Mouse (Mus musculus) neural tube, embryonic 12.5 days (tissue): ENCODE data around the gene Cks1brt. TPM values are rescaled to one million over a fixed set of nuclear protein-coding genes. Genes with fewer than 3 reads are reported as not detected.

Experiments
- ATAC-seq: fragments of 200-750 bp; cut with Nextera tagmentation; 2 replicates; pipeline ENCODE4 v1.8.0; 2017; ENCODE audit warnings: low read depth, mild to moderate bottlenecking, moderate TSS enrichment, moderate library complexity; ENCODE audit not compliant: low FRiP score
- H3K27ac ChIP-seq: fragments of 300-500 bp; sonication (generic); 2 replicates; pipeline ENCODE4 v1.5.1; 2016
- H3K27me3 ChIP-seq: fragments of 300-500 bp; sonication (generic); replicated peaks from 2 replicates; pipeline ENCODE4 v1.6.1; 2016; ENCODE audit warnings: mild to moderate bottlenecking
- H3K36me3 ChIP-seq: fragments of 300-500 bp; sonication (generic); 2 replicates; pipeline ENCODE4 v1.6.1; 2016; ENCODE audit warnings: mild to moderate bottlenecking
- H3K4me1 ChIP-seq: fragments of 300-500 bp; sonication (generic); 2 replicates; pipeline ENCODE4 v1.6.1; 2016
- H3K4me2 ChIP-seq: fragments of 300-500 bp; sonication (generic); replicated peaks from 2 replicates; pipeline ENCODE4 v1.6.1; 2016; ENCODE audit warnings: mild to moderate bottlenecking
- H3K4me3 ChIP-seq: fragments of 300-500 bp; sonication (generic); 2 replicates; pipeline ENCODE4 v1.5.1; 2016
- H3K9ac ChIP-seq: fragments of 300-500 bp; sonication (generic); 2 replicates; pipeline ENCODE4 v1.6.1; 2016; ENCODE audit warnings: mild to moderate bottlenecking
- H3K9me3 ChIP-seq: fragments of 300-500 bp; sonication (generic); 2 replicates; pipeline ENCODE4 v1.6.1; 2016; ENCODE audit warnings: mild to moderate bottlenecking
- WGBS: fragments of 180-500 bp; shearing (Covaris S2); methylation state at CpG from one replicate; pipeline ENCODE4 v1.1.7; 2016; 5-methylcytosine and 5-hydroxymethylcytosine counted together
- microRNA-seq: library from miRNA; unstranded; fragments of <30 nt; microRNA quantifications from one replicate; pipeline ENCODE4, GENCODE M21; 2017
- polyA plus RNA-seq: library from polyadenylated mRNA; unstranded; fragments of >200 nt; fragmentation: Nextera tagmentation; extraction: Ambion mirVana; gene quantifications from 2 replicates; pipeline ENCODE4 v1.2.1, GENCODE M21; 2016

Cks1brt gene
- polyA plus RNA-seq, 1 experiment from 2014 or later, result not detected

GRCm38 (mm10) chr8:85175892-85176291 lies 24.2 kb downstream of the Cks1brt start:
- Histone ChIP-seq H3K4me1 (0 out of 2 replicates have a peak, but pooled peaks cover 6% of the 10 kb centered on the region), H3K4me2 (no peak overlapping the region)
- 39% methylated on average over 7 of the region's 7 CpGs for WGBS

GRCm38 (mm10) chr8:85192346-85192745 lies 40.6 kb downstream of the Cks1brt start:
- Histone ChIP-seq H3K36me3 (no peaks in the 10 kb centered on the region), H3K27ac (no peak overlapping the region), H3K9me3 (no peaks in the 10 kb centered on the region), H3K27me3 (no peaks in the 10 kb centered on the region), H3K4me3 (no peak overlapping the region), H3K9ac (no peak overlapping the region), H3K4me2 (no peak overlapping the region), H3K4me1 (no peaks in the 10 kb centered on the region)
- ATAC-seq, result no peak
- WGBS, result 86% methylated on average over 1 of the region's 1 CpGs

More at GRCm38 (mm10) chr8:85175892-85176291, 24.2 kb downstream of the Cks1brt start:
- Histone ChIP-seq H3K27me3 (no peaks in the 10 kb centered on the region), H3K27ac (no peak overlapping the region), H3K9ac (no peak overlapping the region), H3K36me3 (no peaks in the 10 kb centered on the region), H3K4me3 (no peak overlapping the region), H3K9me3 (no peaks in the 10 kb centered on the region)
- 0 out of 2 replicates have a peak, but pooled peaks have one; percentile 50 for ATAC-seq

- Histone ChIP-seq H3K4me3 (no peak overlapping the region), H3K36me3 (no peaks in the 10 kb centered on the region), H3K4me1 (no peaks in the 10 kb centered on the region), H3K4me2 (no peak overlapping the region), H3K27ac (no peak overlapping the region), H3K27me3 (no peaks in the 10 kb centered on the region), H3K9me3 (no peaks in the 10 kb centered on the region), H3K9ac (no peak overlapping the region)
- WGBS, result 79% methylated on average over 4 of the region's 4 CpGs
- no peak for ATAC-seq
Measured at GRCm38 (mm10) chr8:85220220-85220619, 68.5 kb downstream of the Cks1brt start.

GRCm38 (mm10) chr8:85220992-85221391 lies 69.3 kb downstream of the Cks1brt start:
- Histone ChIP-seq H3K27me3 (no peaks in the 10 kb centered on the region), H3K4me2 (no peak overlapping the region), H3K4me1 (no peaks in the 10 kb centered on the region), H3K9ac (no peak overlapping the region), H3K9me3 (no peaks in the 10 kb centered on the region), H3K27ac (no peak overlapping the region), H3K4me3 (no peak overlapping the region), H3K36me3 (no peaks in the 10 kb centered on the region)
- ATAC-seq, result no peak
- 62% methylated on average over 6 of the region's 6 CpGs for whole genome bisulfite sequencing

Small RNAs within 50 kb of the gene (microRNA-seq; reads per million reads assigned to microRNA genes)
- 9.0 reads per million, percentile 21 among the genes with 10 or more reads in this experiment for gene Gm23388

Other genes with a start within 250 kb of the Cks1brt start
- 3.4 and 4.0 TPM in 2 replicates for gene Klf1, start 250.0 kb upstream of the Cks1brt start, polyA plus RNA-seq
- 5.2 and 6.5 TPM in 2 replicates for gene Dnase2a, start 243.4 kb upstream of the Cks1brt start, polyA plus RNA-seq
- gene Mast1, start 214.6 kb upstream of the Cks1brt start, polyA plus RNA-seq, result 43.0 and 44.9 TPM in 2 replicates
- 0.93 and 1.1 TPM in 2 replicates for gene Rtbdn, start 204.9 kb upstream of the Cks1brt start, polyA plus RNA-seq
- not detected in 2 replicates for gene Gm49661, start 182.5 kb upstream of the Cks1brt start, polyA plus RNA-seq
- gene Prdx2, start 182.3 kb upstream of the Cks1brt start, polyA plus RNA-seq, result 1,247 and 1,331 TPM in 2 replicates
- gene Rnaseh2a, start 182.2 kb upstream of the Cks1brt start, polyA plus RNA-seq, result 78.4 and 85.2 TPM in 2 replicates
- 9.9 TPM in 2 replicates for gene Junb, start 173.2 kb upstream of the Cks1brt start, polyA plus RNA-seq
- gene Hook2, start 161.3 kb upstream of the Cks1brt start, polyA plus RNA-seq, result 17.6 and 18.2 TPM in 2 replicates
- not detected in 2 replicates for gene Best2, start 137.4 kb upstream of the Cks1brt start, polyA plus RNA-seq
- 144 and 150 TPM in 2 replicates for gene Asna1, start 126.6 kb upstream of the Cks1brt start, polyA plus RNA-seq
- 180 and 189 TPM in 2 replicates for gene Trir, start 125.1 kb upstream of the Cks1brt start, polyA plus RNA-seq
- 39.2 and 40.4 TPM in 2 replicates for gene Tnpo2, start 115.0 kb upstream of the Cks1brt start, polyA plus RNA-seq
- 38.1 and 40.5 TPM in 2 replicates for gene Fbxw9, start 91.9 kb upstream of the Cks1brt start, polyA plus RNA-seq
- gene Gm5741, start 83.9 kb upstream of the Cks1brt start, polyA plus RNA-seq, result not detected in 2 replicates
- gene Dhps, start 80.2 kb upstream of the Cks1brt start, polyA plus RNA-seq, result 76.3 and 87.4 TPM in 2 replicates
- gene Wdr83os, start 71.2 kb upstream of the Cks1brt start, polyA plus RNA-seq, result 104 and 111 TPM in 2 replicates
- gene Wdr83, start 70.6 kb upstream of the Cks1brt start, polyA plus RNA-seq, result 54.6 and 57.9 TPM in 2 replicates
- 18.0 and 18.7 TPM in 2 replicates for gene Man2b1, start 68.7 kb upstream of the Cks1brt start, polyA plus RNA-seq
- gene Zfp791, start 28.8 kb upstream of the Cks1brt start, polyA plus RNA-seq, result 1.4 TPM in 2 replicates
- gene Olfr371, start 74.1 kb downstream of the Cks1brt start, polyA plus RNA-seq, result not detected in 2 replicates
- 86.5 and 89.0 TPM in 2 replicates for gene Orc6, start 147.7 kb downstream of the Cks1brt start, polyA plus RNA-seq
- 157 and 177 TPM in 2 replicates for gene Vps35, start 147.9 kb downstream of the Cks1brt start, polyA plus RNA-seq
- gene Mylk3, start 234.4 kb downstream of the Cks1brt start, polyA plus RNA-seq, result 1.2 and 1.4 TPM in 2 replicates